Mouse (Mus musculus): ENCODE measurements around the gene Ppp1r14b.

DNA sequence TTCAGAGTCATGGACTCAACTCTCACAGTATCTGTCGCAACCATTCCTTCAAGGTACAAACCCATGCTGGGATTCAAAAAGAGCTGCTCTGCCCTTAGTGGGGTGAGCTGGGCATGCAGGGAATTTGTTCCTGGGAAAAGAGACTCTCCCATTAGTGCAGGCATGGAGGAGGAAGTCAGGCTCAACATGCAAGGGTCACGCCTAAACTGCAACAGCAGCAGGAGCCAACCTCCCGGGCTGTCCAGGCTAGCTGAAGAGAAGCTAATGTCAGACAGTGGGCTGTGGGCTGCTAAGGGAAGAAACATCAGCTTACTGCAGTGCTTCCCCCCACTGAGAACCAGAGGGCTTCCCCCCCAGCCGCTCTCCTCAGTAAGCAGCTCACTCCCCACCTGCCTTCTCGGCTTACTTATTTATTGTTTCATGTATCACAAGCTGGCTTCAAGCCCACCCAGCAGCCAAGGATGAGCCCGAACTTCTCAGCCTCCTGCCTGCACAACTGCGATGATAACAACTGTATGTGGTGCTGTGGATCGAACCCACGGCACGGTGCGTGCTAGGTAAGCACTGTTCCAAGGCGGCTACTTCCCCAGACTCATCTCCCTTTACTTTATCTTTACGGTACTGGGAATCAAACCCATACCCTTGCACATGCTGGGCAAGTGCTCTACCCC, 2.4 kb upstream of the Ppp1r14b start:
- TF ChIP-seq POLR2A (IDR thresholded peaks at IDR 0.05; ENCODE audit: insufficient read depth, low read length) (no peak), CTCF (IDR thresholded peaks at IDR 0.05; ENCODE audit: low read depth, low read length) (no peak)

Measured in ES-Bruce4 (cell line).